Mouse (Mus musculus): ENCODE data around the gene Vkorc1.

- TF ChIP-seq GATA1 (IDR thresholded peaks at IDR 0.05; ENCODE audit: borderline replicate concordance, low read length) (no peak), FLI1 (IDR thresholded peaks at IDR 0.05; ENCODE audit: low read length) (no peak)
Observed at GRCm38 (mm10) chr7:127894480-127894879, 937 bp downstream of the Vkorc1 start.
